Mouse (Mus musculus) CD8-positive naive resting alpha-beta T cell, adult 2 months (primary cell): Measurements from ENCODE around the gene AC124108.1.

Experiments
- DNase-seq, 2 experiments: peaks; one replicate each; pipeline ENCODE4 v3.0.0; 2022; ENCODE audit warnings: low read depth in 2 of 2, low spot score in 2 of 2

The AC124108.1 gene

GRCm38 (mm10) chr1:132237585-132238159 lies 46.4 kb downstream of the AC124108.1 start:
- peak; percentile 3 to 57 for DNase-seq

DNA sequence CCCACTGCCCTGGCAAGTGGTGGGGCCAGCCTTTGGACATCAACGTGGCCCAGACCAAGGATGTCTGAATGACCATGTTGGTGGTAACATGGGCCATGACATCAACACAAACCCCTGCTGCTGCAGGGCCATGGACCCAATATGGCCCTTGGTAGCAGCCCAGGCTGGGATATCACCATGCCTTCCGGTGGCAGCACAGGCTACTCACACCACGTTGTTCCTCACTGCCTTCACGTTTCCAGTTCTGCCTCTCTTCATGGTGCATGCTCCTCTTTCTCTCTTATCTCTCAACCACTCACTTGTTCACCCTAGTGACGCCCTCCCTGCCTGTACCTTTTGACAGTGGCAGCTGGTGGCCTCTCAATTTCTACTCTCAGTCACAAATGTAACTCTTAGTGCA lies 53.8 kb downstream of the AC124108.1 start:
- no peak for DNase-seq

- no peak for DNase-seq
Measured at GRCm38 (mm10) chr1:132246137-132246536, 54.9 kb downstream of the AC124108.1 start.

DNA sequence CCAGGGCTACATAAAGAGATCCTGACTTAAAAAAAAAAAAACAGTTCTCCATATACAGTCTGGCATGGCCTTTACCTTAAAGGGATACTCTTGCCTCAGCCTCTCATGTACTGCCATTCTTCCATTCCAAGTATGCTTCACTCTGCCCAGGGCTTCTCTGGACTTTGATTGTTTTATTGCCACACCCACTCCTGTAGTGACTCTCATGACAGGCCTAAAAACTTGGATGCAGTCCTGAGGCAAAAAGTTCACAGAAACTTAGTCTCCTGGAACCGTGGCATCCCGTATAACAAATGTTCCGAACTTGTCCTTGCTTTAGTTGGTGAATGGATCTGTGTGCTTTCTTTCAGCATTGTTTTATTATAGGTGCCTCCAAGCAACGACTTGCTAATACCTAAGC lies 55.4 kb downstream of the AC124108.1 start:
- no peak for DNase-seq

GRCm38 (mm10) chr1:132254467-132254866 lies 63.2 kb downstream of the AC124108.1 start:
- DNase-seq: no peak
